19 mouse cellular contexts compared by ENCODE assay signal in genomic region chr13:45049261-45050020, GRCm38 (mm10). TPM values are rescaled to one million over a fixed set of nuclear protein-coding genes. Genes with fewer than 3 reads are reported as not detected.
A peak's percentile ranks its signal among the peaks of the same experiment; 100 is the strongest.
DNase-seq lines count a peak whose midpoint lies in the region; ATAC-seq and TF ChIP-seq lines count a peak whose summit lies in the region.
"Had no signal": no experiment of that assay in that cellular context is flagged by ENCODE, and none has a peak within 500 bp of the region (broad histone marks: within the 10 kb centered on the region; RNA-seq: fewer than 3 reads in every experiment).

No protein-coding gene starts in this region.

- peak; percentile 45; the same call in 1 of the 2 replicates for ATAC-seq in forebrain, embryonic 16.5 days
- ATAC-seq in forebrain, embryonic 11.5 days (replicated peaks; ENCODE audit: low FRiP score) = no peak
- ATAC-seq in erythroblast, adult 5-6 weeks (replicated peaks; ENCODE audit: low FRiP score, poor library complexity, severe bottlenecking) = no peak

- 0 out of 2 replicates have a peak overlapping the region, but pooled peaks have one; percentile 19 for H3K27ac ChIP-seq in forebrain, embryonic 16.5 days (ENCODE audit: low read length)
- H3K27ac ChIP-seq in forebrain, embryonic 11.5 days (ENCODE audit: low read depth, low read length) = no peak overlapping the region
- H3K27ac ChIP-seq in thymus, adult 2 months (ENCODE audit: control insufficient read depth, insufficient read depth, low read length) = no peak overlapping the region
- H3K27ac ChIP-seq: liver, embryonic 13.5 days; neural tube, embryonic 13.5 days had no signal

- no peak overlapping the region for H3K4me3 ChIP-seq in forebrain, embryonic 16.5 days (replicated peaks; ENCODE audit: low read length)
- no peak overlapping the region for H3K4me3 ChIP-seq in forebrain, embryonic 11.5 days (ENCODE audit: low read depth, low read length)
- no peak overlapping the region for H3K4me3 ChIP-seq in thymus, adult 2 months (ENCODE audit: control insufficient read depth, insufficient read depth, low read length)
- no peak overlapping the region for H3K4me3 ChIP-seq in lung, adult 2 months (replicated peaks; ENCODE audit: extremely low read depth, low read depth, low read length)
- H3K4me3 ChIP-seq: erythroblast, embryonic 14.5 days; liver, embryonic 13.5 days; neural tube, embryonic 13.5 days had no signal

- peak overlapping the region; percentile 28; the same call in 1 of the 2 replicates for H3K4me2 ChIP-seq in forebrain, embryonic 16.5 days (ENCODE audit: low read length)
- H3K4me2 ChIP-seq in forebrain, embryonic 11.5 days (ENCODE audit: low read depth, low read length, severe bottlenecking) = no peak overlapping the region
- H3K4me2 ChIP-seq: liver, embryonic 13.5 days; neural tube, embryonic 13.5 days had no signal

- 43% methylated on average over 7 of the region's 7 CpGs for WGBS in forebrain, embryonic 16.5 days
- 83% methylated on average over 7 of the region's 7 CpGs for WGBS in forebrain, embryonic 11.5 days
- 93% methylated on average over 7 of the region's 7 CpGs for WGBS in thymus, adult 2 months
- 58% methylated on average over 7 of the region's 7 CpGs for WGBS in lung, adult 2 months

- DNase-seq in forebrain, embryonic 11.5 days (ENCODE audit: low spot score) = no peak
- peak; percentile 6 for DNase-seq in NIH3T3 (ENCODE audit: low read depth)
- peak; percentile 52 for DNase-seq in layer of hippocampus, adult 9-10 months (ENCODE audit: low spot score)
- DNase-seq in right cerebral cortex, adult 2 months (ENCODE audit: low spot score in 2 of 2) = peak; percentile 36 to 41
- no peak for DNase-seq in thymus, adult 2 months
- DNase-seq in lung, adult 2 months = no peak
- DNase-seq: adrenal gland, adult 2 months; cerebellum, adult 8-10 months; kidney, adult 8-10 months; kidney, postnatal 36 days; liver, embryonic 13.5 days; lung, postnatal 10 days had no signal

- H3K9me3 ChIP-seq in forebrain, embryonic 16.5 days (ENCODE audit: control insufficient read depth, low read length) = no peaks in the 10 kb centered on the region
- no peaks in the 10 kb centered on the region for H3K9me3 ChIP-seq in forebrain, embryonic 11.5 days (ENCODE audit: control insufficient read depth, low read length)
- H3K9me3 ChIP-seq: liver, embryonic 13.5 days; neural tube, embryonic 13.5 days had no signal

- no peaks in the 10 kb centered on the region for H3K36me3 ChIP-seq in forebrain, embryonic 16.5 days (ENCODE audit: control insufficient read depth, insufficient read depth)
- H3K36me3 ChIP-seq in forebrain, embryonic 11.5 days (ENCODE audit: control insufficient read depth, insufficient read depth, low read length) = no peaks in the 10 kb centered on the region
- H3K36me3 ChIP-seq in thymus, adult 2 months (ENCODE audit: control insufficient read depth, insufficient read depth, low read length) = no peaks in the 10 kb centered on the region
- H3K36me3 ChIP-seq: liver, embryonic 13.5 days; neural tube, embryonic 13.5 days had no signal

- TF ChIP-seq CTCF in thymus, adult 2 months (IDR thresholded peaks at IDR 0.05; ENCODE audit: borderline replicate concordance, control insufficient read depth, extremely low read depth, insufficient read depth, low read length, poor library complexity) = no peak
- TF ChIP-seq CTCF in lung, adult 2 months (IDR thresholded peaks at IDR 0.05; ENCODE audit: insufficient read depth, low read length) = no peak

- no peak for TF ChIP-seq POLR2A in thymus, adult 2 months (IDR thresholded peaks at IDR 0.05; ENCODE audit: control insufficient read depth, extremely low read depth, insufficient read depth, low read length, poor library complexity)
- TF ChIP-seq POLR2A in lung, adult 2 months (IDR thresholded peaks at IDR 0.05; ENCODE audit: borderline replicate concordance, extremely low read depth, low read depth, low read length) = no peak

- H3K27me3 ChIP-seq in forebrain, embryonic 16.5 days (replicated peaks; ENCODE audit: control insufficient read depth, insufficient read depth, low read length) = no peaks in the 10 kb centered on the region
- H3K27me3 ChIP-seq in forebrain, embryonic 11.5 days (ENCODE audit: control insufficient read depth, insufficient read depth, low read length) = no peaks in the 10 kb centered on the region
- no peaks in the 10 kb centered on the region for H3K27me3 ChIP-seq in thymus, adult 2 months (ENCODE audit: control insufficient read depth, insufficient read depth, low read length)
- H3K27me3 ChIP-seq: neural tube, embryonic 13.5 days had no signal

- peaks cover 7% of the 10 kb centered on the region; the same call in 1 of the 2 replicates for H3K4me1 ChIP-seq in forebrain, embryonic 16.5 days (replicated peaks; ENCODE audit: control insufficient read depth, insufficient read depth, low read length)
- no peaks in the 10 kb centered on the region for H3K4me1 ChIP-seq in forebrain, embryonic 11.5 days (replicated peaks; ENCODE audit: control insufficient read depth, insufficient read depth, low read length)
- H3K4me1 ChIP-seq in thymus, adult 2 months (replicated peaks; ENCODE audit: control insufficient read depth, insufficient read depth, low read length) = no peaks in the 10 kb centered on the region
- H3K4me1 ChIP-seq in lung, adult 2 months (ENCODE audit: control insufficient read depth, insufficient read depth, low read length) = no peaks in the 10 kb centered on the region
- H3K4me1 ChIP-seq: liver, embryonic 13.5 days; neural tube, embryonic 13.5 days had no signal

- H3K9ac ChIP-seq in forebrain, embryonic 16.5 days (replicated peaks; ENCODE audit: low read depth, low read length) = no peak overlapping the region
- no peak overlapping the region for H3K9ac ChIP-seq in forebrain, embryonic 11.5 days (ENCODE audit: low read length)
- H3K9ac ChIP-seq: liver, embryonic 13.5 days; neural tube, embryonic 13.5 days had no signal

RNA-seq across cellular contexts. Expression of gene Gm9817, which starts 29.1 kb away (rescaled TPM):
- not detected in 2 replicates for polyA plus RNA-seq in forebrain, embryonic 16.5 days (2015; fragmentation: Nextera tagmentation; extraction: Ambion mirVana)
- polyA plus RNA-seq in forebrain, embryonic 11.5 days (2014; fragmentation: Nextera tagmentation; extraction: Ambion mirVana) = not detected in 2 replicates
- polyA plus RNA-seq in thymus, adult 2 months (2012; rRNA removed) = 0.20 TPM in 1 of 2 replicates, not detected in the other
- not detected in 2 replicates for total RNA-seq in erythroblast, adult 5-6 weeks (2015; ENCODE audit: low replicate concordance)
- total RNA-seq in erythroblast, adult 5-6 weeks (2017; ENCODE audit: low replicate concordance) = not detected in 2 replicates
- polyA plus RNA-seq in lung, adult 2 months (2012; rRNA removed) = 0.07 and 0.18 TPM in 2 replicates
- total RNA-seq: hematopoietic stem cell, adult 5-6 weeks; megakaryocyte-erythroid progenitor cell, adult 5-6 weeks had no signal
- polyA plus RNA-seq: erythroblast, embryonic 14.5 days; limb, embryonic 11.5 days; liver, embryonic 13.5 days; neural tube, embryonic 13.5 days had no signal

RNA-seq across cellular contexts. Expression of gene Dtnbp1, which starts 47.5 kb away (rescaled TPM):
- 95.1 and 118 TPM in 2 replicates for polyA plus RNA-seq in forebrain, embryonic 16.5 days (2015; fragmentation: Nextera tagmentation; extraction: Ambion mirVana)
- polyA plus RNA-seq in forebrain, embryonic 11.5 days (2014; fragmentation: Nextera tagmentation; extraction: Ambion mirVana) = 73.3 and 87.6 TPM in 2 replicates
- polyA plus RNA-seq in thymus, adult 2 months (2012; rRNA removed) = 60.6 and 70.6 TPM in 2 replicates
- 11.9 and 25.9 TPM in 2 replicates for total RNA-seq in erythroblast, adult 5-6 weeks (2015; ENCODE audit: low replicate concordance)
- total RNA-seq in erythroblast, adult 5-6 weeks (2017; ENCODE audit: low replicate concordance) = 13.5 and 25.1 TPM in 2 replicates
- 45.6 and 70.0 TPM in 2 replicates for polyA plus RNA-seq in lung, adult 2 months (2012; rRNA removed)

Comparison
In these comparisons a context has a peak if more than half of its experiments do, and no peak if none do; other contexts are left out.
1. DNase-seq: peak in NIH3T3 (single experiment), layer of hippocampus, adult 9-10 months (single experiment) and right cerebral cortex, adult 2 months (2 of 2); none in forebrain, embryonic 11.5 days (single experiment), thymus, adult 2 months (single experiment) and lung, adult 2 months (single experiment).